Mouse (Mus musculus) left cerebral cortex, postnatal 36 days (tissue): ENCODE results near the gene Dact2. TPM values are rescaled to one million over a fixed set of nuclear protein-coding genes. Genes with fewer than 3 reads are reported as not detected.
A peak's percentile ranks its signal among the peaks of the same experiment; 100 is the strongest.

Experiments used
- DNase-seq, 2 experiments: peaks; one replicate each; pipeline ENCODE4 v3.0.0; 2021 to 2022; ENCODE audit warnings: low spot score in 2 of 2, mixed read lengths in 1 of 2
- intact Hi-C: fragments of 180-260 bp; cut with DNase I; formaldehyde crosslinking; loops from one replicate; pipeline ENCODE4 v1.15.1; 2025
- total RNA-seq, 2 experiments: library from RNA; stranded (reverse); gene quantifications; 2 replicates each; pipeline ENCODE4 v1.2.3; 2021

The Dact2 gene
- total RNA-seq, 2 experiments from 2014 or later = 73.9 to 113 TPM

DNA sequence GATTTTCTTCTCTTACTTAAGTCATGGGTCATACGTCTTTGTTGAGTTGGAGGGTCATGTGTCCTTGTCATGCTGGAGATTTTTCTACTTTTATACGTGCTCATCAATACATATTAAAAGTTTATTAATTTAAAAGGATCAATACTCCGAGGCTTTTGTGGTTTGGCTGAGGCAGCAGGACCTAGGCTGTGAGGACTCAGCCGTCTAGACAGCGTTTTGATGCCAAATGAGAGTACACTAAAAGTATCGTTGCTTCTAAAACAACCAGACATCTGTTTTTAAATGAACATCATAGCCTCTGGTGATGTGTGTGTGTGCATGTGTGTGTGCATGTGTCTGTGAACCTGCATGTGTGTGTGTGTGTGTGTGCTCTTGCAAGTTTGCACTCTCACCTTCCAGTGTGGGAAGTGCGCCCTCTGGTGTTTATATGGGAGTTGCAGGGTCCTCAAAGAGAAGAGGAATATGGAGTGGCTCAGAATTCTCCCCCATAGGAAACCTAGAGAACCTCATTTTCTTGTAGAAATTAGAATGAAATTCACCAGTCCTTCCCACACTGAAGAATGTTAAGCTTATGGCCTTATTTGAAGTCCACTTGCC, 16.6 kb upstream of the Dact2 start:
- DNase-seq = peak; percentile 59
- intact Hi-C loops = no loop called here

DNA sequence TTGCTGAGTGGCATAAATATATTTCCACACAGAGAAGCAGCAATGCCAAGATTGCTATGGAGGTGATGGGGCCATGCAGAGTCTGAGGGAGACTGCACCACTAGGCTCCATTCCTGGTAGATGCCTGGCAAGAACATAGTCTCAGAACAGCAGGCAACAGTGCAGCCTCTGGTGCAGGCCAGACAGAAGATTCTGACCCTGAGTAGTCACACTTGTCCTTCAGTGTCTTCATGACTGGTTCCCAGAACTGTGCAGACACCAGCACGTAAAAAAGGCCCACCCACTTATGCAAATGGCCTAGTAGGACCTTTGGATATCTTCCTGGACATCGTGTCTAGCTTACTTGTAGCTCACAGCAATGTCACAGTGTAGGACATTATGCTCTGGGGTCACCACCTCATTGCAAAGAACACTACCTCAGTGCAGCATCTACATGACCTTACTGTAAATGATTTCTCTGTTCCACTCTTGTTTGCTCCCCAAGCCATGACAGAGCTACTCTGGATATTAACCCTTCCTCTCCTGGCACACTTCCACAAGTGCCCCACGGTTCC, 9.9 kb upstream of the Dact2 start:
- intact Hi-C loops = no loop called here
- no peak for DNase-seq

DNA sequence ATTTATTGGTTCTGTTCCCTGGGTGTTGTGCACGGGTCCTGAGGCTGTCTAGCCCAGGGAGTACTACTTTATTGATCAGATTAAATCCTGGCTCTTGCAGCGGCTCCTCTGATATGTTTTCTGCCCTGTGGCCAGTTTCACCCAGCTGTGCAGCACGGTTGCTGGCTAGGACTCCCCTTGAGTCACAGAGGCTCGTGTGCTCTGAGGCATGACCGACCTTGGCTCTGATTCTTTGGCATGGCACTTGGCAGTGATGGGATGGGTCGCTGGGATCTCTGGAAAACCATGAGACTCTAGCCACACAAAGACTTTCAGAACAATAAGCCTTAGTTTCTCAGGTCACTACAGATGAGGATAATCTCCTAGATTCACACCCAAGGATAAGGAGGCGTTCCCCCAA, 8.7 kb upstream of the Dact2 start:
- intact Hi-C loops = no loop called here
- DNase-seq = no peak

- intact Hi-C loops = loop anchor here (2.0 kb wide), 1 partner anchor 70 kb away; no protein-coding TSS in a partner anchor
- peak; percentile 60 to 67 for DNase-seq
These were observed 3.0 kb upstream of the Dact2 start for GRCm38 (mm10) chr17:14207093-14207561.

DNA sequence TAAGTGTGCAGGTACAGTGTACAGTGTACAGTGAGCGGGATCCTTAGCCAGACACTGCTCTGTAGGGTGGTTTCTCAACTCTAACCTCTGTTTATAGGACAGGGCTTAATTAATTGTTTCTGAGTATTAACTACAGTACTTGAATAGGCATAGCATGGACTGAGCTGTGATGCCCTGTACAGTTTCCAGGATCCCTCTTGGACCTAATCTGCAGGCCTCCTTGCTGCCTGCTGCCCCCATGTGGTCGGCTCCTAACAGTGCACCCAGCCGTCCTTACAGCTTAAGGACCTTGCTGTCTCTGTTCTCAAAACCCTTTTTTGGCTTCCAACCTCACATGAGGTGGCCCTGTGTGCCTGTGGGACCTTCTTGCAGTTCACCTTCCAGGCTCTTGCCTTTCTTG, 2.0 kb upstream of the Dact2 start:
- DNase-seq = peak; percentile 67 to 79
- intact Hi-C loops = loop anchor here (2.0 kb wide), 1 partner anchor 69 kb away; no protein-coding TSS in a partner anchor

DNA sequence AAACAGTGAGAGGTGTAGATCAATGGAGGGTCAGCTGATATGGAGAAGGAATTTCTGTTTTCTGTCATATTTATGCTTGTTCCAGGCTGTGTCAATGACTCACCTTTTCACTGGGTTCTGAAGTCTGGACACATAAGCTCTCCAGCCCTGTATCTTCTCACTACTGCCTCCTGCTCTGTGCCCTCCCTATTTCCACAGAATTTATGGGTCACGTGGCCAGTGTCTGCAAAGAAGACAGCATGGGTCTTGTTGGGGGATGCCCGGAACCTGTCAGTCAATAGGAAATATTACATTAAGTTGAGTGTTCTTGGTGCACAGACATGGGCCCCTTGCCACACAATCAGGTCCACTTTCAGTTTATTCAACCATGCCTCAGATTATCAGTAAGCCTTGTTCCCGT, 1.1 kb upstream of the Dact2 start:
- intact Hi-C loops = no loop called here
- DNase-seq = no peak

GRCm38 (mm10) chr17:14203121-14203941, 773 bp downstream of the Dact2 start:
- intact Hi-C loops = loop anchor here (5.0 kb wide), 1 partner anchor 36 kb away; no protein-coding TSS in a partner anchor
- DNase-seq = peak; percentile 79 to 81

GRCm38 (mm10) chr17:14202291-14203030, 1.6 kb downstream of the Dact2 start:
- intact Hi-C loops = loop anchor here (5.0 kb wide), 1 partner anchor 35 kb away; no protein-coding TSS in a partner anchor
- no peak for DNase-seq

- DNase-seq = no peak
- intact Hi-C loops = loop anchor here (5.0 kb wide), 1 partner anchor 34 kb away; no protein-coding TSS in a partner anchor
These were observed 2.8 kb downstream of the Dact2 start for GRCm38 (mm10) chr17:14201281-14201787.

GRCm38 (mm10) chr17:14200206-14200605, 3.9 kb downstream of the Dact2 start:
- no peak for DNase-seq
- intact Hi-C loops = loop anchor here (5.0 kb wide), 1 partner anchor 33 kb away; no protein-coding TSS in a partner anchor

- no peak for DNase-seq
- intact Hi-C loops = loop anchor here (5.0 kb wide), 1 partner anchor 32 kb away; no protein-coding TSS in a partner anchor
These were observed 4.5 kb downstream of the Dact2 start for GRCm38 (mm10) chr17:14199621-14200020.

GRCm38 (mm10) chr17:14192924-14193323, 11.2 kb downstream of the Dact2 start:
- intact Hi-C loops = no loop called here
- DNase-seq = no peak

DNA sequence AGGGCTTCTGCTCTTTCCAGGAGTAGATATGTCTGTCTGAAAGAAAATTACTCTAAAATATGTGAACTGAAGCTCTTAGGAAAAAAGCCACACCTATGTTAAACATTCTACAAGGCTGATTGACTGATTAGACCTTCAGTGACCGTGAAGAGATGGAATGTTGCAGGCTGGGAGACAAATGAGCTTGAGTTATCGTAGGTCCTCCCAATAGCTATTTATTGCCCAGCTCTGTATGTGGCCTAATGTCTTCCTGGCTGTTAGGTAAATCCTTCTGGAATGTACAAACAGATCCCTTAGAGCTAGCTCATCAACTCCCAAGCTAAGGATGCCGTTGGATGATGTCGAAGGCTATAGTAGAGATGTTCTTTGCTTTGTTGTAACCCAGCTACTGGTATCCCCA, 11.7 kb downstream of the Dact2 start:
- intact Hi-C loops = no loop called here
- no peak for DNase-seq

GRCm38 (mm10) chr17:14188455-14188854, 15.6 kb downstream of the Dact2 start:
- DNase-seq = no peak
- intact Hi-C loops = no loop called here

DNA sequence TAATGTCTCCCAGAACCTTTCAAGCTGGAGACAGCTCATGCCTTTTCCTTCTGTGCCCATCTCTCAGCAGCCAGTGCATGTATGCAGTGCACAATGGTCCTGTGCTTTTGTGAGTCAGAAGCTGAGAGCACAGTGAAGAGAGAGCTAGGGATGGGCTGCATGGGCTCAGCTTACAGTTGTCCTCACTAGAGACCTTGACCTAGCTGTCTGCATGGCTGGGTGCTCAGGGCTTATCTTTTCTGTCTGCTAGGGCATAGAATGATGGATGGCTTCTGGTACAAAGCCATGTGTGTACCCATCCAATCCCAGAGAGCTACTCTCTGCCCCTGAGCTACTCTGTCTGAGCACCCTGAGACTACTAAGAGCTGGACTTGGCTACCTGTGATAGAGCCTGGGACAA, 17.0 kb downstream of the Dact2 start:
- intact Hi-C loops = no loop called here

GRCm38 (mm10) chr17:14186176-14186575, 17.9 kb downstream of the Dact2 start:
- DNase-seq = no peak
- intact Hi-C loops = no loop called here

More for the DNA sequence above, 17.0 kb downstream of the Dact2 start:
- DNase-seq = no peak

DNA sequence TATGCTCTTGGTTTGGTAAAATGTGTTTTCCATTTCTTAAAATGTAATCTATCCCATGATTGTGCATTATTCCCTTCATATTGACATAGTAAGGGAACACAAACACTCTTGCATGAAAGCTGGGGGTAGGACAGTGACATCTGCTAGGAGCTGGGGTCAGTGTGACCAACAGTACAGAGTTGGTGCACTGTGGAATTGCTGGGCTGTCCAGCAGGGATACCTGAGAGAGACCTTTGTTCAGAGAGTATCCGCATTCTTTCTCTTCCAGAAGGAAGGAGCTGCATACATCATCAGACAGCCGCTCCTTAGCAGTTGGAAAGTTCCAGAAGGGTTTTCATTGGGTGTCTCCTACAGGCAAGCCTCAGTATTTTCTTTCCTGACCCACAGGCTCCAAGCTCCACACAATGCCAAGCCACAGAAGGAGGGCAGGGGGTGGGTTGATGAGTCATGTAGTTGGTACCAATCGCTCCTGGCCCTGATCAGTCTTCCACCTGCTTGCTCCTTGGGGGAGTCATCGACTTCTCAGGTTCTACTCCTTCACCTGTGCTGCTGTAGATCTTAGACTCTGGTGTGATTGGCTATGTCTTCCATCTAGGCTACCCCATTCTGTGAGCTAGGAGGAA, 19.8 kb downstream of the Dact2 start:
- intact Hi-C loops = no loop called here
- DNase-seq = no peak

DNA sequence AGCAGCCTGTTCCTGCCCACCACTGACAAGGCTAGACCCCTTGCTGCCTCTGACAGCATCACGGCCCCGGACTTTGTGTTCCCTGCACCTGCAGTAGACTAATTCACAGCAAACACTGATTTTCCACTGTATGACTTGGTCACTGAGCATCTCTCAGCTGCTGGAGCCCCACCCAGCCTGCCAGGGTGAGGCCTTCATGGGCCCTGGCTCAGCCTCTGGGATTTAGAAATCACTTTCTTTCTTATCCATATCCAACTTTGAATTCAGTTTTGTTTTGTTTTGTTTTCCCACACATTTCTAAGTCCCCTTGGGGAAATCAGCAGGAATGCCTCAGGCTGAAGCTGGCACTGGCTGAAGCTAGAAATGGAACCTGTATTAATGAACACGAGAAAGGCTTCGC, 20.4 kb downstream of the Dact2 start:
- no peak for DNase-seq
- intact Hi-C loops = no loop called here

- intact Hi-C loops = no loop called here
These were observed 21.2 kb downstream of the Dact2 start for GRCm38 (mm10) chr17:14182860-14183259.

More at GRCm38 (mm10) chr17:14182860-14183259, 21.2 kb downstream of the Dact2 start:
- no peak for DNase-seq
